Mouse (Mus musculus) olfactory bulb, adult 2 months (tissue): ENCODE data around the gene Tmc8.

ENCODE experiments used
- CTCF ChIP-seq: fragments of 200-500 bp; IDR thresholded peaks from 2 replicates; pipeline ENCODE4 v1.5.1; 2012; ENCODE audit warnings: low read depth, mild to moderate bottlenecking, low read length, moderate library complexity; ENCODE audit not compliant: insufficient read depth
- POLR2A ChIP-seq: fragments of 200-500 bp; IDR thresholded peaks from 2 replicates; pipeline ENCODE4 v1.6.1; 2012; ENCODE audit warnings: mild to moderate bottlenecking, low read depth, low read length, moderate library complexity; ENCODE audit not compliant: insufficient read depth

GRCm38 (mm10) chr11:117820173-117820572, 38.3 kb downstream of the Tmc8 start:
- TF ChIP-seq POLR2A (no peak), CTCF (no peak)
